Mouse (Mus musculus) stomach, postnatal 0 days (tissue): Measurements from ENCODE around the gene Ciao2a.

Experiments
- CTCF ChIP-seq: IDR thresholded peaks from 2 replicates; pipeline ENCODE4 v1.5.1; 2016; ENCODE audit warnings: antibody characterized with exemption, low read depth, mild to moderate bottlenecking, moderate library complexity
- EP300 ChIP-seq: optimal IDR thresholded peaks from 2 replicates; pipeline ENCODE3; 2016; ENCODE audit warnings: antibody characterized with exemption

DNA sequence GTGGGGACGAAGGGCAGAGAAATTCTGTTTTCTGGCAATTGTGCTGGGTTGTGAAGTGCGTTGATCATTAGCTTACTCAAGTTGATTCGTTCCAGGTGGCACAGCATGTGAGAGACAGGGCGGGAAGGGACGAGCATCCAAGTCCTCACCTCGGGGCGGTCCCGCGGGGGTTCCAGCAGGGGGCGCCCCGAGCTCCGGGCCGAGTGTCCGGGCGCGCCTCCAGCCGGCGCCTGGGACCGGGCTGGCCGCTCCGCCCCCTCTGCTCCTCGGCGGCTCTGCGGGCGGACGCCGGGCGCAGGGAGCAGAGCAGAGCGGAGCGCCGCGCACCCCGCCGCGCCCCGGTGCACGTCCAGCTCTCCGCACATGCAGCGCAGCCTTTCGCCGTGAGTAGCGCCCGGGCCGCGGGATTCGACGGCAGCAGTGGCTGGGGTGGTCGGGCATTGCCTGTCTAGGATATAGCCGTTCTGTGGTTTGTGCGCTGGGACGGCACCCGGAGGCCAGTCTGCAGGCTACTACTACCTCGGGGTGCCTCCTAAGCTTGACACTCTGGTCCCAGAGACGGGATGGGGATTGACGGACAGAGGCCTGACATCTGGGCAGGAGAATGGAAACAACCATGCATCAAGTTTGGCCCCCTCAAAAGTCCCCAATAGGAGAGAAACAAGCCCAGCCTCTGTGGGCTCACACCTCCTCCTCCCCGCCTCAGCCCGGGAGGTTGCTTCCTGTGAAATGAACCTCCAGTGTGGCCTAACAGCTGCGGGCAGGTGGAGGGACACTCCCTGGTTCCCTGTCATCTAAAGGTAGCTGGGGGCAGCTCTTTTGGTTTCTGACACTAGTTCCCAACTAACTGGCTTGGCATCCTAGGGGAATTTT is 31.8 kb downstream of the Ciao2a start, which contains the start of gene Dapk2:
- peak; percentile 74 for TF ChIP-seq CTCF
- TF ChIP-seq EP300: no peak
